Mouse (Mus musculus) heart, embryonic 12.5 days (tissue): ENCODE data around the gene Mast4. TPM values are rescaled to one million over a fixed set of nuclear protein-coding genes. Genes with fewer than 3 reads are reported as not detected.
A peak's percentile ranks its signal among the peaks of the same experiment; 100 is the strongest.

Source experiments
- ATAC-seq: fragments of 200-750 bp; cut with Nextera tagmentation; 2 replicates; pipeline ENCODE4 v1.8.0; 2017; ENCODE audit warnings: moderate TSS enrichment, moderate library complexity; ENCODE audit not compliant: insufficient number of reproducible peaks, low FRiP score
- H3K27ac ChIP-seq: fragments of 300-500 bp; sonication (generic); 2 replicates; pipeline ENCODE4 v1.5.1; 2016; ENCODE audit warnings: mild to moderate bottlenecking, moderate library complexity; ENCODE audit not compliant: poor library complexity, severe bottlenecking
- H3K27me3 ChIP-seq: fragments of 300-500 bp; sonication (generic); replicated peaks from 2 replicates; pipeline ENCODE4 v1.6.1; 2016; ENCODE audit warnings: mild to moderate bottlenecking, moderate library complexity
- H3K36me3 ChIP-seq: fragments of 300-500 bp; sonication (generic); 2 replicates; pipeline ENCODE4 v1.6.1; 2016; ENCODE audit warnings: mild to moderate bottlenecking, moderate library complexity
- H3K4me1 ChIP-seq: fragments of 300-500 bp; sonication (generic); replicated peaks from 2 replicates; pipeline ENCODE4 v1.6.1; 2016; ENCODE audit warnings: mild to moderate bottlenecking
- H3K4me2 ChIP-seq: fragments of 300-500 bp; sonication (generic); 2 replicates; pipeline ENCODE4 v1.6.1; 2016; ENCODE audit warnings: mild to moderate bottlenecking, moderate library complexity
- H3K4me3 ChIP-seq: fragments of 300-500 bp; sonication (generic); 2 replicates; pipeline ENCODE4 v1.5.1; 2016; ENCODE audit warnings: mild to moderate bottlenecking
- H3K9ac ChIP-seq: fragments of 300-500 bp; sonication (generic); 2 replicates; pipeline ENCODE4 v1.6.1; 2016; ENCODE audit warnings: mild to moderate bottlenecking, moderate library complexity
- H3K9me3 ChIP-seq: fragments of 300-500 bp; sonication (generic); replicated peaks from 2 replicates; pipeline ENCODE4 v1.6.1; 2016; ENCODE audit warnings: mild to moderate bottlenecking, moderate library complexity
- WGBS: fragments of 180-500 bp; shearing (Covaris S2); methylation state at CpG from one replicate; pipeline ENCODE4 v1.1.7; 2016; 5-methylcytosine and 5-hydroxymethylcytosine counted together
- polyA plus RNA-seq: library from polyadenylated mRNA; unstranded; fragments of >200 nt; fragmentation: Nextera tagmentation; extraction: Ambion mirVana; gene quantifications from 2 replicates; pipeline ENCODE4 v1.2.1, GENCODE M21; 2016

The Mast4 gene
- polyA plus RNA-seq, 1 experiment from 2014 or later: 52.1 TPM

DNA sequence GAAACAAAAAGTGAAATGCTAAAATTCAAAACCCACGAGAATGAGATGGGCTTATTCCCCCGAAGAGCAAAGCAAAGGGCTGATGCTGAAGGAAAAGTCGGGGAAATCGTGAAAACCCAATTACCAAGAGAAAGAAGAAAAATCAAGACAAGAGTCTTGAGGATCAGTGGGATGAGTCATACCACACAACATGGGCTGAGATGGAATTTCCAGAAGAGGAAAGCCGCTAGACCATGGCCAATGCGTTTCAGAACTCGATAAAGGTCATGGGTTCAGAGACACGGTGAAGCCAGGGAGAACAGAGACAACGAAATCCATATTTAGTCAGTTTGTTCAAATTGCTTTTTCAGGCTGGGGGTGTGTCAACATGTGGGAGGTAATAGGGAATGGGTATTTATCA, 290.6 kb downstream of the Mast4 start:
- WGBS: 87% methylated on average over 9 of the region's 9 CpGs

DNA sequence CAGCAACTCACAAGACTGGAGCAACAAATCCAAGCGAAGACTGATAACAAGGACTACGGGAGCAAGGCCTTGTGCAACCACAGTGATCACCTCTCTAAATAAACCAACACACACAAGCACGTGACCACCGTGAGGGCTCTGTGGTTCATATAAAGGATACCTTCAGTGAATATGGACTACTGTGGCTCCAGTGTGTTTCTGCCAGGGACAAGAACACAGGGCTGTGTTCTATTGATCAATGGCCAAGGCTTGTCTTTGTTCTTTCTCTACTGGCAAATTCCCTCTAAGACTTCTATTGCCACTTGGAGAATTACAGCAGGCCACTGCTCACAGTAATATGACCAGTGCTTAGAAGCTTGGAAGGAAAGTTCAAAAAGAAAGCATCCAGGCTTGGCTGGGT, 291.3 kb downstream of the Mast4 start:
- Histone ChIP-seq H3K27ac (no peak overlapping the region), H3K4me2 (no peak overlapping the region), H3K9ac (no peak overlapping the region), H3K4me3 (no peak overlapping the region), H3K27me3 (no peaks in the 10 kb centered on the region), H3K4me1 (0 out of 2 replicates have a peak, but pooled peaks cover 4% of the 10 kb centered on the region), H3K36me3 (peaks cover 7% of the 10 kb centered on the region), H3K9me3 (no peaks in the 10 kb centered on the region)
- ATAC-seq: no peak
- WGBS: 84% methylated on average over 4 of the region's 4 CpGs

More for the DNA sequence above, 290.6 kb downstream of the Mast4 start:
- no peak overlapping the region for H3K9ac ChIP-seq
- H3K4me3 ChIP-seq: no peak overlapping the region
- no peaks in the 10 kb centered on the region for H3K9me3 ChIP-seq
- H3K4me1 ChIP-seq: 0 out of 2 replicates have a peak, but pooled peaks cover 4% of the 10 kb centered on the region
- H3K36me3 ChIP-seq: peaks cover 7% of the 10 kb centered on the region
- no peak overlapping the region for H3K4me2 ChIP-seq
- H3K27me3 ChIP-seq: no peaks in the 10 kb centered on the region
- ATAC-seq: no peak
- no peak overlapping the region for H3K27ac ChIP-seq

DNA sequence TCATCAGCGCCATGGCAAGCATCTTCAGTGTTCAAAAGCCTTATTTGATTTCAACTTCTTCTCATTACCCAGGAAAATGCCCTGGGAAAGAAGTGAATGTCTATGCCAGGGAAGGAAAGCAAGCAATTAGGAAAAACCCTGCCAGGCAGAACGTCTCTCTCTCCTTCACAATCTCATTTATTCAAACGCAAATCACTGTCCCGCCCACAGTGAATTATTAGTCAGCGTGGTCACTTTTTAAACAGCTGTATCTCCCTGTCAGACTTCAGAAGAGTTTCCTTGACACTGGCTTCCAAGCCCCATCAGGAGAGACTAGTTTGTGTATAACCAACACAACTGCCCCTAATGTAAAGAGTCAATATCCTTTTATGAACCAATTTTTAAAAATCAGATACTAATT, 296.8 kb downstream of the Mast4 start:
- H3K36me3 ChIP-seq: no peaks in the 10 kb centered on the region
- 70% methylated on average over 5 of the region's 5 CpGs for WGBS
- H3K27me3 ChIP-seq: no peaks in the 10 kb centered on the region
- no peaks in the 10 kb centered on the region for H3K9me3 ChIP-seq
- ATAC-seq: no peak
- H3K4me1 ChIP-seq: 0 out of 2 replicates have a peak, but pooled peaks cover 4% of the 10 kb centered on the region
- no peak overlapping the region for H3K27ac ChIP-seq
- H3K4me2 ChIP-seq: no peak overlapping the region
- H3K4me3 ChIP-seq: no peak overlapping the region
- no peak overlapping the region for H3K9ac ChIP-seq

DNA sequence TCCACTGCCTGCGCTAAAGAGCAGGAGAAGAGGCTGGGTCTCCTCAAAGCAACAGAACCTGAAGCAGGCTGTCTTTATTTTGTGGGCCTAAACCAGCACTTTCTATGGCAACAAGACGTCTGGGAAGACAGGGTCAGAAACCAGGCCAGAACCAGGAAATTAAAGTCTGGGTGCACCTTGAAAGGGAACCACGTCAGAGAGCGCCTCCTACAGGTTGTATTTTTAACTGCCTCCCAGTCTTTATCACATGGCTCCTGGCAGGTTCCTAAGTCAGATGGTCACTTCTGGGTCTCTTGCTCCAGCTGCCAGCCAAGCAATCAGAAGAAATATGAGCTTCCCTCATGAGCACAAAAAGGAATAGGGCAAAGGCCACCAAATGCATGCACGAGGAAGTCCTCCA, 304.9 kb downstream of the Mast4 start:
- Histone ChIP-seq H3K9me3 (no peaks in the 10 kb centered on the region), H3K4me1 (peaks cover 41% of the 10 kb centered on the region), H3K36me3 (peaks cover 5% of the 10 kb centered on the region; the same call in 1 of the 2 replicates), H3K9ac (no peak overlapping the region), H3K4me2 (no peak overlapping the region), H3K4me3 (no peak overlapping the region), H3K27ac (no peak overlapping the region), H3K27me3 (no peaks in the 10 kb centered on the region)
- WGBS: 81% methylated on average over 5 of the region's 5 CpGs
- no peak for ATAC-seq

DNA sequence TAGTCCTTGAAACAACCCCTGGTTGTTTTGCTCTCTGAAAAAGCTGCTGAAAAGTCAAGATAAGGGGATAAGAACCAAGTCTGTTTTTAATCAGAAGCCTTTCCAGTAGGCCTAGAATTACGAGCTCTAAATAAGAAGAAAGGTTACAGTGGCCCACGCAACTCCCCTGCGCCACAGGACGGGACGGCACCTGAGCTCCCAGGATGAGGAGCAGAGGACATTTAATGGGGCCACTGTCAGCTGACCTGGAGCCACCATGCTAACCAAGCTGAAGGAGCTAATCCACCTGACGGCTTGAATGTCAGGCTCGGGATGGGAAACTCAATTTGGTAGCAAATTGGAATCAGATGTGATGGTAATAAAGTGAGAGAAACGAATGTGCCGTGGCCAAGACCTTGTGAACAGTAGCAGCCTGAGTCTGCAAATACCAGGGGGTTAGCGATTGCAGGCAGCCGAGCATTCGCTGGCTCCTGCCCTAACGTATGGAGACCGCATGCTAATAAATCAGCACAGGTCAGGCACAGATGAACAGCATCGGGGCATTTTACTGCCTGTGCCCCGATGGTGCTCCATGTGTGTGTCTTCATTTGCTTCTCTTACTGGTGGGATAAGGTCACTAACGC, 306.7 kb downstream of the Mast4 start:
- Histone ChIP-seq H3K4me2 (peak overlapping the region; percentile 35), H3K27me3 (no peaks in the 10 kb centered on the region), H3K9me3 (no peaks in the 10 kb centered on the region), H3K27ac (no peak overlapping the region), H3K4me1 (peaks cover 49% of the 10 kb centered on the region), H3K9ac (no peak overlapping the region), H3K4me3 (no peak overlapping the region), H3K36me3 (peaks cover 5% of the 10 kb centered on the region; the same call in 1 of the 2 replicates)
- ATAC-seq: no peak
- 40% methylated on average over 17 of the region's 17 CpGs for WGBS

GRCm38 (mm10) chr13:103025461-103025860, 308.8 kb downstream of the Mast4 start:
- Histone ChIP-seq H3K9me3 (no peaks in the 10 kb centered on the region), H3K4me3 (no peak overlapping the region), H3K27ac (no peak overlapping the region), H3K9ac (no peak overlapping the region), H3K4me2 (no peak overlapping the region), H3K27me3 (no peaks in the 10 kb centered on the region), H3K4me1 (peaks cover 51% of the 10 kb centered on the region), H3K36me3 (peaks cover 5% of the 10 kb centered on the region; the same call in 1 of the 2 replicates)
- WGBS: 50% methylated on average over 3 of the region's 3 CpGs
- ATAC-seq: no peak

- Histone ChIP-seq H3K4me3 (no peak overlapping the region), H3K27me3 (no peaks in the 10 kb centered on the region), H3K9ac (no peak overlapping the region), H3K9me3 (no peaks in the 10 kb centered on the region), H3K4me2 (no peak overlapping the region), H3K27ac (no peak overlapping the region), H3K36me3 (no peaks in the 10 kb centered on the region), H3K4me1 (peaks cover 34% of the 10 kb centered on the region)
- ATAC-seq: no peak
- WGBS: 78% methylated on average over 6 of the region's 6 CpGs
These were observed 315.8 kb downstream of the Mast4 start for GRCm38 (mm10) chr13:103018481-103018880.

- Histone ChIP-seq H3K4me1 (peaks cover 28% of the 10 kb centered on the region), H3K4me3 (no peak overlapping the region), H3K27me3 (no peaks in the 10 kb centered on the region), H3K27ac (no peak overlapping the region), H3K9ac (no peak overlapping the region), H3K36me3 (no peaks in the 10 kb centered on the region), H3K9me3 (no peaks in the 10 kb centered on the region; the same call in 1 of the 2 replicates), H3K4me2 (no peak overlapping the region)
- WGBS: 87% methylated on average over 3 of the region's 3 CpGs
- no peak for ATAC-seq
These were observed 316.6 kb downstream of the Mast4 start for GRCm38 (mm10) chr13:103017661-103018060.

GRCm38 (mm10) chr13:103015131-103015750, 319.1 kb downstream of the Mast4 start:
- ATAC-seq: peak; percentile 61; the same call in 1 of the 2 replicates
- no peak overlapping the region for H3K4me3 ChIP-seq
- H3K9ac ChIP-seq: no peak overlapping the region
- H3K27me3 ChIP-seq: no peaks in the 10 kb centered on the region
- peaks cover 7% of the 10 kb centered on the region for H3K36me3 ChIP-seq
- H3K9me3 ChIP-seq: no peaks in the 10 kb centered on the region; the same call in 1 of the 2 replicates
- WGBS: 58% methylated on average over 3 of the region's 3 CpGs
- no peak overlapping the region for H3K4me2 ChIP-seq
- peaks cover 17% of the 10 kb centered on the region for H3K4me1 ChIP-seq
- peak overlapping the region; percentile 70 for H3K27ac ChIP-seq

DNA sequence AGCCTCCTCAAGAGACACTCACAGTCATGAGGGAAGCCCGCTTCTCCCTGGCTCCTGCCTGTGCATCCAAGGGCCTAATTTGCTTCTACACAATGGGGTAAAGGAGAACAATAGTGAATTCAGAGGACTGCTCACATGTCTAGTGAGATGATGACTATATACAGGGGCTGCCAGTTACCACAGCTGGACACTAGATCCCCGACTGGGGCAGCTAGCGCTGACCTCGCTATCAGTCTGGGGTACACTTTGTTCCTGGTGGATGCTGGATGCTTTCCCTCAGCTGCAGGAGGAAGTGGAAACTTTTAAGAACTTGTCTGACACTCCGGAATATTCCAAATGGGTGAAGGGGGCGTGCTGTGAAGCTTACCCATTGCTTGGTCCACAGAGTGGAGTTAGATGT, 319.7 kb downstream of the Mast4 start:
- peak overlapping the region; percentile 70 for H3K27ac ChIP-seq
- no peak overlapping the region for H3K9ac ChIP-seq
- H3K27me3 ChIP-seq: no peaks in the 10 kb centered on the region
- no peaks in the 10 kb centered on the region; the same call in 1 of the 2 replicates for H3K9me3 ChIP-seq
- H3K4me3 ChIP-seq: no peak overlapping the region
- no peak overlapping the region for H3K4me2 ChIP-seq
- H3K36me3 ChIP-seq: peaks cover 7% of the 10 kb centered on the region
- H3K4me1 ChIP-seq: peaks cover 17% of the 10 kb centered on the region
- WGBS: 55% methylated on average over 6 of the region's 6 CpGs
- no peak for ATAC-seq

DNA sequence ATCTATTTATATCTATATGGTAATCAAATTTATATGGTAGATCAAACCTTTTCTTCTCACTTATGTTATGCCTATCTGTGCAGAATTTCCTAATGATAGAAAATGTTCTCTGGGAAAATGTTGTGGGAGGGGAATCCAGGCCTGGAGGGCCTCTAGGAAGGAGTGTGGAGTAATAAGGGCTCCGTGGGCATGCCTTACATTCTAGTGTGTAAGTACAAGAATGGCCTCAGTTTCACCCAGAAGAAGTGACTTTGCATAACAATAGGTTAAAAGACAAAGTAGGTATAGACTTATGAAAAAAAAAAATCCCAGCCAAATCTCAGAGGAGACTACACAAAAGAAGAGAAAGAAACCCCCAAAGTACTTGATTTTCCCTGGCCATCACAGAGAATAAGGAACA, 320.1 kb downstream of the Mast4 start:
- Histone ChIP-seq H3K36me3 (peaks cover 7% of the 10 kb centered on the region), H3K9me3 (no peaks in the 10 kb centered on the region; the same call in 1 of the 2 replicates), H3K4me2 (no peak overlapping the region), H3K27ac (no peak overlapping the region), H3K9ac (no peak overlapping the region), H3K4me1 (peaks cover 15% of the 10 kb centered on the region), H3K4me3 (no peak overlapping the region), H3K27me3 (no peaks in the 10 kb centered on the region)
- no peak for ATAC-seq
- 86% methylated on average over 1 of the region's 1 CpGs for WGBS
